Comparison of ENCODE assay signal across 21 mouse cellular contexts in the genomic region with DNA sequence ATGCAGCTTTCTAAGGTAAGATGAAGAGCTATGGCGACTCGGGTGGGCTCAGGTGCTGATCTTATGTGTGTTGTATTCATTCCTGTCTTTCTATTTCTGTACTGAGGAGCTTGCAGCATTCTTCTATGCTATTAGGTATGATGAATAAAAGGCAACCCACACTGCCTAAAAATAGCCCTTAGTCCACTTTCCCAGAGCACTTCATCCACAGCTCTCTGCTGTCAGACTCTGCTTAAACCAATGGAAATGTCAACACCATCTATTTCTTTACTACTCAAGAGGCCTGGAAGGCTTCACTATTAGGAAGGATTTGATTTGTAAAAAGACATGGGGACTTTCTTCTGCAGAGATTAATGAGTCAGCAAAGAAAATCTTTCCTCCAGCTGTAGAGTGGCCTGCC.
DNase-seq lines count a peak whose midpoint lies in the region; ATAC-seq lines count a peak whose summit lies in the region.
"Had no signal": no experiment of that assay in that cellular context is flagged by ENCODE, and none has a peak within 500 bp of the region (broad histone marks: within the 10 kb centered on the region; RNA-seq: fewer than 3 reads in every experiment).

No protein-coding gene starts in this region.

- H3K9me3 ChIP-seq in embryonic facial prominence, embryonic 14.5 days (ENCODE audit: control insufficient read depth, low read length) = no peaks in the 10 kb centered on the region
- H3K9me3 ChIP-seq in embryonic facial prominence, embryonic 10.5 days = no peaks in the 10 kb centered on the region
- H3K9me3 ChIP-seq in heart, embryonic 14.5 days (ENCODE audit: control insufficient read depth, low read length) = no peaks in the 10 kb centered on the region
- no peaks in the 10 kb centered on the region for H3K9me3 ChIP-seq in stomach, embryonic 16.5 days (replicated peaks; ENCODE audit: control insufficient read depth, low read length)
- H3K9me3 ChIP-seq: forebrain, embryonic 12.5 days; G1E; hindbrain, embryonic 10.5 days; limb, embryonic 10.5 days had no signal

- no peak overlapping the region for H3K9ac ChIP-seq in embryonic facial prominence, embryonic 14.5 days (ENCODE audit: low read depth, low read length)
- H3K9ac ChIP-seq in heart, embryonic 14.5 days (ENCODE audit: low read length) = no peak overlapping the region
- H3K9ac ChIP-seq in stomach, embryonic 16.5 days (ENCODE audit: low read length) = no peak overlapping the region
- H3K9ac ChIP-seq: forebrain, embryonic 12.5 days had no signal

- DNase-seq in embryonic facial prominence, embryonic 14.5 days (ENCODE audit: low spot score) = peak; percentile 12
- no peak for DNase-seq in embryonic facial prominence, embryonic 10.5 days (ENCODE audit: low spot score)
- DNase-seq in retina, postnatal 1 day = peak; percentile 1
- DNase-seq in retina, embryonic 14.5 days (ENCODE audit: low spot score) = no peak
- no peak for DNase-seq in cerebellum, postnatal 14 days
- DNase-seq in spleen, adult 18-20 months = no peak
- DNase-seq: adrenal gland, postnatal 10 days; cerebellum, postnatal 10 days; gastrocnemius, postnatal 25 days; kidney, adult 18-20 months; lung, adult 18-20 months; lung, postnatal 36 days; right cerebral cortex, postnatal 4 days had no signal

- no peak for ATAC-seq in embryonic facial prominence, embryonic 14.5 days (ENCODE audit: low read depth)
- peak; percentile 80 for ATAC-seq in heart, embryonic 14.5 days (ENCODE audit: insufficient number of reproducible peaks, insufficient read depth, low FRiP score, low read depth)
- peak; percentile 77 for ATAC-seq in stomach, embryonic 16.5 days (ENCODE audit: insufficient read depth, low FRiP score)
- ATAC-seq: activated CD4-positive, CD25-positive, alpha-beta regulatory T cell, adult 4 months had no signal

- no peaks in the 10 kb centered on the region for H3K4me1 ChIP-seq in embryonic facial prominence, embryonic 14.5 days (ENCODE audit: control insufficient read depth, insufficient read depth, low read length)
- no peaks in the 10 kb centered on the region for H3K4me1 ChIP-seq in embryonic facial prominence, embryonic 10.5 days
- H3K4me1 ChIP-seq in heart, embryonic 14.5 days (ENCODE audit: control insufficient read depth in 2 of 2, insufficient read depth in 2 of 2, low read length in 2 of 2) = peaks cover 0 to 8% of the 10 kb centered on the region in 2 experiments; a peak in 1 of 4 replicates
- no peaks in the 10 kb centered on the region for H3K4me1 ChIP-seq in stomach, embryonic 16.5 days (ENCODE audit: control insufficient read depth, insufficient read depth, low read length)
- H3K4me1 ChIP-seq: forebrain, embryonic 12.5 days; hindbrain, embryonic 10.5 days; limb, embryonic 10.5 days had no signal

- no peak overlapping the region for H3K4me3 ChIP-seq in embryonic facial prominence, embryonic 14.5 days (ENCODE audit: low read depth, low read length)
- H3K4me3 ChIP-seq in embryonic facial prominence, embryonic 10.5 days = no peak overlapping the region
- H3K4me3 ChIP-seq in heart, embryonic 14.5 days (ENCODE audit: control insufficient read depth in 1 of 2, insufficient read depth in 1 of 2, low read depth in 1 of 2, low read length in 2 of 2) = no peak overlapping the region
- H3K4me3 ChIP-seq in stomach, embryonic 16.5 days (replicated peaks; ENCODE audit: low read length) = no peak overlapping the region
- H3K4me3 ChIP-seq: forebrain, embryonic 12.5 days; hindbrain, embryonic 10.5 days; limb, embryonic 10.5 days had no signal

- H3K27me3 ChIP-seq in embryonic facial prominence, embryonic 14.5 days (replicated peaks; ENCODE audit: control insufficient read depth, insufficient read depth, low read length) = no peaks in the 10 kb centered on the region
- no peaks in the 10 kb centered on the region for H3K27me3 ChIP-seq in embryonic facial prominence, embryonic 10.5 days (replicated peaks; ENCODE audit: low read depth, poor library complexity, severe bottlenecking)
- no peaks in the 10 kb centered on the region for H3K27me3 ChIP-seq in heart, embryonic 14.5 days (ENCODE audit: control insufficient read depth, insufficient read depth, low read length)
- H3K27me3 ChIP-seq in stomach, embryonic 16.5 days (ENCODE audit: control insufficient read depth, insufficient read depth, low read length) = no peaks in the 10 kb centered on the region
- H3K27me3 ChIP-seq: forebrain, embryonic 12.5 days had no signal

- 83% methylated on average over 2 of the region's 2 CpGs for WGBS in embryonic facial prominence, embryonic 14.5 days
- WGBS in embryonic facial prominence, embryonic 10.5 days = 84% methylated on average over 2 of the region's 2 CpGs
- 22% methylated on average over 2 of the region's 2 CpGs for WGBS in heart, embryonic 14.5 days
- 67% methylated on average over 2 of the region's 2 CpGs for WGBS in stomach, embryonic 16.5 days

- no peak overlapping the region for H3K4me2 ChIP-seq in embryonic facial prominence, embryonic 14.5 days (ENCODE audit: low read depth, low read length)
- H3K4me2 ChIP-seq in heart, embryonic 14.5 days (ENCODE audit: low read length) = peak overlapping the region; percentile 18
- no peak overlapping the region for H3K4me2 ChIP-seq in stomach, embryonic 16.5 days (ENCODE audit: low read depth, low read length)
- H3K4me2 ChIP-seq: forebrain, embryonic 12.5 days had no signal

- H3K36me3 ChIP-seq in embryonic facial prominence, embryonic 14.5 days (ENCODE audit: control insufficient read depth, insufficient read depth, low read length) = no peaks in the 10 kb centered on the region
- no peaks in the 10 kb centered on the region for H3K36me3 ChIP-seq in embryonic facial prominence, embryonic 10.5 days (replicated peaks)
- no peaks in the 10 kb centered on the region for H3K36me3 ChIP-seq in heart, embryonic 14.5 days (ENCODE audit: control insufficient read depth, insufficient read depth, low read length)
- H3K36me3 ChIP-seq in stomach, embryonic 16.5 days (ENCODE audit: control insufficient read depth, insufficient read depth, low read length) = no peaks in the 10 kb centered on the region
- H3K36me3 ChIP-seq: forebrain, embryonic 12.5 days; G1E; hindbrain, embryonic 10.5 days; limb, embryonic 10.5 days had no signal

- no peak overlapping the region for H3K27ac ChIP-seq in embryonic facial prominence, embryonic 14.5 days (replicated peaks; ENCODE audit: low read depth, low read length)
- H3K27ac ChIP-seq in embryonic facial prominence, embryonic 10.5 days (replicated peaks) = no peak overlapping the region
- peak overlapping the region in 1 of 2 experiments; percentile 57; a peak in 3 of 4 replicates for H3K27ac ChIP-seq in heart, embryonic 14.5 days (replicated peaks in 1 of 2; ENCODE audit: control insufficient read depth in 1 of 2, insufficient read depth in 1 of 2, low read depth in 2 of 2, low read length in 2 of 2)
- H3K27ac ChIP-seq in stomach, embryonic 16.5 days (ENCODE audit: low read length) = no peak overlapping the region
- H3K27ac ChIP-seq: forebrain, embryonic 12.5 days; hindbrain, embryonic 10.5 days; kidney, postnatal 0 days; limb, embryonic 10.5 days had no signal

Comparison
In these comparisons a context has a peak if more than half of its experiments do, and no peak if none do; other contexts are left out.
1. DNase-seq: peak in embryonic facial prominence, embryonic 14.5 days (single experiment) and retina, postnatal 1 day (single experiment); none in embryonic facial prominence, embryonic 10.5 days (single experiment), retina, embryonic 14.5 days (single experiment), cerebellum, postnatal 14 days (0 of 2) and spleen, adult 18-20 months (0 of 2).